Mouse (Mus musculus): ENCODE measurements at regions not wholly inside any gene's neighbourhood (a gene's known extent, or its start where the extent isn't known, plus 50 kb on each side); places are given as distances from the start of the nearest gene placed in this dataset.

DNA sequence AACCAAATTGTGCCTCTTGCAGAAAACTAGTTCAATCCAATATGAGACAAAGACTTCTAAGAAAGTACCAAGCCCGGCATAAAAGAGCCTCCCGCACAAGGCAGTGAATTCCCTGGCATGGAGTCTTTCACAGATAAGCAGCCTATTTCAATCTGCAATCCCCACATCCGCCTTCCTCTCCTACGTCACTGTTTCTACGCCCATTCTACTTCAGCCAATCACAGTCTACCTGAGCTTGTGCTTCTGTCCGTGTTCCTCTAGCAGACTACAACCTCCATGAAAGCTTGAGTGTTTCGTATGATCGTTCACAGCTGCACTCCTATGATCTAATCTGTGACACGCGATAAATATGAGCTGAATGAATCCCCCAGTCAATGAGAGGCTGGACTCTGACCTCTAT lies 155.6 kb upstream of the Ipo5 start:
- no peaks in the 10 kb centered on the region for H3K79me2 ChIP-seq (ENCODE audit: control insufficient read depth, insufficient read depth)
- H3K4me3 ChIP-seq (ENCODE audit: insufficient read depth, poor library complexity, severe bottlenecking) = no peak overlapping the region
- TF ChIP-seq CTCF (IDR thresholded peaks at IDR 0.05; ENCODE audit: control insufficient read depth, insufficient read depth, insufficient read length) = no peak
- no peak for TF ChIP-seq USF1 (IDR thresholded peaks at IDR 0.05; ENCODE audit: low read depth)
- no peak for TF ChIP-seq MYOD1 (IDR thresholded peaks at IDR 0.05; ENCODE audit: control insufficient read depth, insufficient read length, low read depth)
- no peak for TF ChIP-seq FOSL1 (IDR thresholded peaks at IDR 0.05; ENCODE audit: insufficient read depth, low read length, poor library complexity, severe bottlenecking)
- TF ChIP-seq MAX (IDR thresholded peaks at IDR 0.05) = no peak
- no peak for TF ChIP-seq MYOG (IDR thresholded peaks at IDR 0.05; ENCODE audit: control insufficient read depth, extremely low read depth, insufficient read length)
- no peak for TF ChIP-seq CEBPB (IDR thresholded peaks at IDR 0.05; ENCODE audit: low read depth)
- H3K79me3 ChIP-seq (ENCODE audit: low read depth) = no peaks in the 10 kb centered on the region
- peaks cover 19% of the 10 kb centered on the region for H3K27me3 ChIP-seq (ENCODE audit: control insufficient read depth, insufficient read depth, insufficient read length)
- H3K36me3 ChIP-seq (ENCODE audit: control insufficient read depth, insufficient read depth) = no peaks in the 10 kb centered on the region
- no peak overlapping the region for H3ac ChIP-seq (ENCODE audit: control insufficient read depth, insufficient read length, low read depth)

DNA sequence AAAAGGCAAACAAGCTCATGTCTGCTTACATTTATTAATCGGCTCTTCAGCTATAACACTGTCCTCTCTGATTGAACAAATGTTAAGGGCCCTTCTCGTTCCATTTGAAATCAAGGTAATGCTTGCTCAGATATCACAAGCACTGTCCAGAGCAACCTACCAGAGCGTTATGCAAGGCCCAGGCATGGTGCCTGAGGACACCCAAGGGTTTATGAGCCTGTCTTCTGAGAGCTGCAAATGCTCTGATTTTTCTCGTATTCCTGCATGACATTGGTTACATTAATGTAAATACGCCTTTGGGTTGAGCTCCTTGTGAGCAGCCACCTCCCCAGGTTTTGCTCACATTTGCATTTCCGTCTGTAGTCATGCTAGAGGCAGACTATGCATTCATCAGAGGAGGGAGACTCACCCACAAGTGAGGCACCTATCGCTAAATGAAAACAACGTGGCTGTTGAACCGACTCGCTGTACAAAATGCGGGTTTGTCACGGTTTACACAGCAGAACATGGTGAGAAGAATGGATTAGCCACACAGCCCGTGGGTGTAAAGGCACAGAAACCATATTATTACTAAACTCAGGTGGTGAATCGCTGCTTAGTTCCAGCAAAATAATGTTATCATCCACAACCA lies 152.7 kb upstream of the Ipo5 start:
- no peaks in the 10 kb centered on the region for H3K79me2 ChIP-seq (ENCODE audit: control insufficient read depth, insufficient read depth)
- H3K79me3 ChIP-seq (ENCODE audit: low read depth) = no peaks in the 10 kb centered on the region
- no peak overlapping the region for H3ac ChIP-seq (ENCODE audit: control insufficient read depth, insufficient read length, low read depth)
- H3K4me3 ChIP-seq (ENCODE audit: insufficient read depth, poor library complexity, severe bottlenecking) = no peak overlapping the region
- TF ChIP-seq USF1 (IDR thresholded peaks at IDR 0.05; ENCODE audit: low read depth) (no peak), MYOG (IDR thresholded peaks at IDR 0.05; ENCODE audit: control insufficient read depth, extremely low read depth, insufficient read length) (no peak), MYOD1 (IDR thresholded peaks at IDR 0.05; ENCODE audit: control insufficient read depth, insufficient read length, low read depth) (no peak), MAX (IDR thresholded peaks at IDR 0.05) (no peak), FOSL1 (IDR thresholded peaks at IDR 0.05; ENCODE audit: insufficient read depth, low read length, poor library complexity, severe bottlenecking) (no peak), CTCF (IDR thresholded peaks at IDR 0.05; ENCODE audit: control insufficient read depth, insufficient read depth, insufficient read length) (no peak), CEBPB (IDR thresholded peaks at IDR 0.05; ENCODE audit: low read depth) (no peak)
- H3K36me3 ChIP-seq (ENCODE audit: control insufficient read depth, insufficient read depth) = no peaks in the 10 kb centered on the region
- peaks cover 19% of the 10 kb centered on the region for H3K27me3 ChIP-seq (ENCODE audit: control insufficient read depth, insufficient read depth, insufficient read length)

DNA sequence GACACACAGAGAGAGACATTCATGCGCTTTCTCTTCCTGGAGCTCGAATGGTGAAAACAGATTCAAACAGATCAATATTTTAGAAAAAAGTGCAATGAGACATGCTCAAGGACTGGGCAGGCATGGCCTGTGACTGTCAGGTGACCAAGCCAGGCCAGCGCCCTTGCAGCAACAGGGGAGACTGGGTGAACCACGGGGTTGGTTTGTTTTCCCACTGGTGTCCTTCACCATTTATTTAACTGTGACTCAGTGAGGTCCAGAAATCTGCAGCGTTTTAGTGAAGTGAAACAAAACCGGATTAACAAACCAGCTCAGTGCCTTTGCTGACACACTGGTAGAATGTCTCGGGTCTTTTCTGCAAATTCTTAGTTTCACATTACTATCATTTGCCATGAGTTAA lies 148.9 kb upstream of the Ipo5 start:
- no peaks in the 10 kb centered on the region for H3K36me3 ChIP-seq (ENCODE audit: control insufficient read depth, insufficient read depth)
- H3K4me3 ChIP-seq (ENCODE audit: insufficient read depth, poor library complexity, severe bottlenecking) = no peak overlapping the region
- H3K79me2 ChIP-seq (ENCODE audit: control insufficient read depth, insufficient read depth) = no peaks in the 10 kb centered on the region
- H3ac ChIP-seq (ENCODE audit: control insufficient read depth, insufficient read length, low read depth) = no peak overlapping the region
- H3K79me3 ChIP-seq (ENCODE audit: low read depth) = no peaks in the 10 kb centered on the region
- TF ChIP-seq MYOG (IDR thresholded peaks at IDR 0.05; ENCODE audit: control insufficient read depth, extremely low read depth, insufficient read length) (no peak), CTCF (IDR thresholded peaks at IDR 0.05; ENCODE audit: control insufficient read depth, insufficient read depth, insufficient read length) (no peak), MYOD1 (IDR thresholded peaks at IDR 0.05; ENCODE audit: control insufficient read depth, insufficient read length, low read depth) (no peak), USF1 (IDR thresholded peaks at IDR 0.05; ENCODE audit: low read depth) (no peak), MAX (IDR thresholded peaks at IDR 0.05) (no peak), FOSL1 (IDR thresholded peaks at IDR 0.05; ENCODE audit: insufficient read depth, low read length, poor library complexity, severe bottlenecking) (no peak), CEBPB (IDR thresholded peaks at IDR 0.05; ENCODE audit: low read depth) (no peak)
- H3K27me3 ChIP-seq (ENCODE audit: control insufficient read depth, insufficient read depth, insufficient read length) = peaks cover 12% of the 10 kb centered on the region

DNA sequence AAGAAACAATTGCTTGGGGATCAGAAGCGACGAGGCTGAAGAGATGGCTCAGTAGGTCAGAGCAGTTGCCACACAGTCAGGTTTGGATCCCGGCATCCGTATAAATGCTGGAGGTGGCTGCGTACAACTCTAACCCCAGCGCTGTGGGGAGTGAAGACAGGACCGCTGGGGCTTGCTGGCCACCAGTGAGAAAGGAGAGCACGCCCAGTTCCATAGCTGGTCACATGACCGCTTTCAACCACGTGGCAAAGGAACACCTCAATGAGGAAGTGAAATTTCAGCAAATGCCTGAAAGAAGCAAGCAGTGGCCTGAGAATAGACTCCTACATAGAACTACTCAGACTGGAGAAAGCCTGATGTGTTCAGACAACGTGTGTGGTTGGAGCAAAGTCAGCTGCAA lies 148.3 kb upstream of the Ipo5 start:
- Histone ChIP-seq H3K79me3 (ENCODE audit: low read depth) (no peaks in the 10 kb centered on the region), H3K79me2 (ENCODE audit: control insufficient read depth, insufficient read depth) (no peaks in the 10 kb centered on the region), H3ac (ENCODE audit: control insufficient read depth, insufficient read length, low read depth) (no peak overlapping the region), H3K36me3 (ENCODE audit: control insufficient read depth, insufficient read depth) (no peaks in the 10 kb centered on the region), H3K27me3 (ENCODE audit: control insufficient read depth, insufficient read depth, insufficient read length) (peaks cover 6% of the 10 kb centered on the region), H3K4me3 (ENCODE audit: insufficient read depth, poor library complexity, severe bottlenecking) (no peak overlapping the region)
- TF ChIP-seq USF1 (IDR thresholded peaks at IDR 0.05; ENCODE audit: low read depth) = peak; percentile 73
- no peak for TF ChIP-seq MAX (IDR thresholded peaks at IDR 0.05)
- TF ChIP-seq MYOD1 (IDR thresholded peaks at IDR 0.05; ENCODE audit: control insufficient read depth, insufficient read length, low read depth) = no peak
- no peak for TF ChIP-seq CEBPB (IDR thresholded peaks at IDR 0.05; ENCODE audit: low read depth)
- TF ChIP-seq MYOG (IDR thresholded peaks at IDR 0.05; ENCODE audit: control insufficient read depth, extremely low read depth, insufficient read length) = no peak

DNA sequence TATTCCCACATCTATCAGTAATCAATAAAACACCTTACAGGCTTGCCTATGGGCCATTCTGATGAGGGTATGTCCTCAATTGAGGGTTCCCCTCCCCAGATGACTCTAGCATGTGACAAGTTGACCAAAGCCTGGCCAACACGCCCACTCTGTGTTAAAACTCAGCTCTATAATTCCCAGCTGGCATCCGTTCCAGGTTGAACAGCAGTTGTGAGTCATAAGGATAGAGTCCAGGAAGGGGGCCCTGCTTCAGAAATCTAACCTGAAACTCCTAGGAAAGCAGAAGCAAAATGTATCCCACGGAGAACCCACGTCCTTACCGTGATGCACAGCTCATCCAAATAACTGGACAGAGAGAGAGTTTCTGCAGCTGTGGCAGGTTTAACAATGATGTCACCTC lies 147.2 kb upstream of the Ipo5 start:
- no peaks in the 10 kb centered on the region for H3K27me3 ChIP-seq (ENCODE audit: control insufficient read depth, insufficient read depth, insufficient read length)
- no peak overlapping the region for H3ac ChIP-seq (ENCODE audit: control insufficient read depth, insufficient read length, low read depth)
- no peak for TF ChIP-seq USF1 (IDR thresholded peaks at IDR 0.05; ENCODE audit: low read depth)
- no peaks in the 10 kb centered on the region for H3K79me2 ChIP-seq (ENCODE audit: control insufficient read depth, insufficient read depth)
- no peaks in the 10 kb centered on the region for H3K79me3 ChIP-seq (ENCODE audit: low read depth)
- no peak overlapping the region for H3K4me3 ChIP-seq (ENCODE audit: insufficient read depth, poor library complexity, severe bottlenecking)
- no peaks in the 10 kb centered on the region for H3K36me3 ChIP-seq (ENCODE audit: control insufficient read depth, insufficient read depth)

DNA sequence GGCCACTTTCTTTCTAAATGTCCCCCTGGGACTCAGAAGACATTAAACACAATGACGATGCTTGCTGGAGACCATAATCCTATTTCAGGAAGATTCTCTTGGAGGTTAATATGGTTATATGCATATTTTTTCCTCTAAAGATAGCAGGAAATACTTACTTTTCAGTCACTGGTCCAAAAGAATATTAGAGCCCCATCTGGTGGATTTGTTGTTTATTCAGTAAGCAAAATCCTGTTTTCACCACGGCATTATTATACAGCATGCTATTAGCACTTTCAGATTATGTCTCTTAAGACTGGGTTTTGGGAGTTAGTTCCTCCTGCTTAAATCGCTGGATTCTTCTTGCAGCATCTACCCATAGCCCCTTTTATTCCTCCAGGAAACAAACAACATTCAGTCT lies 146.6 kb upstream of the Ipo5 start:
- no peaks in the 10 kb centered on the region for H3K79me3 ChIP-seq (ENCODE audit: low read depth)
- no peak overlapping the region for H3ac ChIP-seq (ENCODE audit: control insufficient read depth, insufficient read length, low read depth)
- H3K27me3 ChIP-seq (ENCODE audit: control insufficient read depth, insufficient read depth, insufficient read length) = no peaks in the 10 kb centered on the region
- no peaks in the 10 kb centered on the region for H3K79me2 ChIP-seq (ENCODE audit: control insufficient read depth, insufficient read depth)
- no peaks in the 10 kb centered on the region for H3K36me3 ChIP-seq (ENCODE audit: control insufficient read depth, insufficient read depth)
- TF ChIP-seq USF1 (IDR thresholded peaks at IDR 0.05; ENCODE audit: low read depth) (no peak), CEBPB (IDR thresholded peaks at IDR 0.05; ENCODE audit: low read depth) (no peak), MYOD1 (IDR thresholded peaks at IDR 0.05; ENCODE audit: control insufficient read depth, insufficient read length, low read depth) (no peak), FOSL1 (IDR thresholded peaks at IDR 0.05; ENCODE audit: insufficient read depth, low read length, poor library complexity, severe bottlenecking) (no peak), CTCF (IDR thresholded peaks at IDR 0.05; ENCODE audit: control insufficient read depth, insufficient read depth, insufficient read length) (no peak), MYOG (IDR thresholded peaks at IDR 0.05; ENCODE audit: control insufficient read depth, extremely low read depth, insufficient read length) (no peak), MAX (IDR thresholded peaks at IDR 0.05) (no peak)
- H3K4me3 ChIP-seq (ENCODE audit: insufficient read depth, poor library complexity, severe bottlenecking) = no peak overlapping the region

Data from C2C12 (cell line).